Mouse (Mus musculus) hindbrain, embryonic 14.5 days (tissue): Measurements from ENCODE around the gene Hk2. TPM values are rescaled to one million over a fixed set of nuclear protein-coding genes. Genes with fewer than 3 reads are reported as not detected.
A peak's percentile ranks its signal among the peaks of the same experiment; 100 is the strongest.
"Not testable (repeated sequence)": the region's sequence is repeated elsewhere in the genome, so short reads cannot be mapped to it uniquely, and the experiment has no call there.

Source experiments
- ATAC-seq: fragments of 200-750 bp; cut with Nextera tagmentation; 2 replicates; pipeline ENCODE4 v1.8.0; 2017; ENCODE audit warnings: moderate number of reproducible peaks, mild to moderate bottlenecking, moderate TSS enrichment, moderate library complexity; ENCODE audit not compliant: low FRiP score
- DNase-seq: peaks from one replicate; pipeline ENCODE4 v3.0.0-alpha.2; 2015; ENCODE audit warnings: low spot score
- H3K27ac ChIP-seq: fragments of 300-500 bp; sonication (generic); 2 replicates; pipeline ENCODE4 v1.5.1; 2014; ENCODE audit warnings: mild to moderate bottlenecking, moderate library complexity
- H3K27me3 ChIP-seq: fragments of 300-500 bp; sonication (generic); 2 replicates; pipeline ENCODE4 v1.6.1; 2014; ENCODE audit warnings: mild to moderate bottlenecking, low read length, mixed read lengths; ENCODE audit not compliant: control insufficient read depth, insufficient read depth
- H3K36me3 ChIP-seq: fragments of 300-500 bp; sonication (generic); replicated peaks from 2 replicates; pipeline ENCODE4 v1.6.1; 2014; ENCODE audit not compliant: control insufficient read depth, insufficient read depth
- H3K4me1 ChIP-seq: fragments of 300-500 bp; sonication (generic); replicated peaks from 2 replicates; pipeline ENCODE4 v1.6.1; 2014; ENCODE audit warnings: antibody characterized with exemption, low read length, mixed read lengths; ENCODE audit not compliant: control insufficient read depth, insufficient read depth
- H3K4me2 ChIP-seq: fragments of 300-500 bp; sonication (generic); replicated peaks from 2 replicates; pipeline ENCODE4 v1.6.1; 2014; ENCODE audit warnings: mild to moderate bottlenecking, moderate library complexity
- H3K4me3 ChIP-seq: fragments of 300-500 bp; sonication (generic); replicated peaks from 2 replicates; pipeline ENCODE4 v1.5.1; 2014; ENCODE audit warnings: mild to moderate bottlenecking, low read length
- H3K9ac ChIP-seq: fragments of 300-500 bp; sonication (generic); 2 replicates; pipeline ENCODE4 v1.6.1; 2014
- H3K9me3 ChIP-seq: fragments of 300-500 bp; sonication (generic); 2 replicates; pipeline ENCODE4 v1.6.1; 2016; ENCODE audit warnings: low read length; ENCODE audit not compliant: control insufficient read depth
- WGBS: fragments of 180-500 bp; shearing (Covaris S2); extraction: QIAGEN DNeasy Blood & Tissue Kit; methylation state at CpG from one replicate; pipeline ENCODE4 v1.1.7; 2014; 5-methylcytosine and 5-hydroxymethylcytosine counted together
- polyA plus RNA-seq: library from polyadenylated mRNA; unstranded; fragments of >200 nt; fragmentation: Nextera tagmentation; extraction: Ambion mirVana; gene quantifications from 2 replicates; pipeline ENCODE4 v1.2.1, GENCODE M21; 2014

Gene Hk2
- polyA plus RNA-seq, 1 experiment from 2014 or later = 2.4 TPM

GRCm38 (mm10) chr6:82694668-82695067 is 79.6 kb downstream of the Hk2 start:
- Histone ChIP-seq H3K36me3 (no peaks in the 10 kb centered on the region), H3K27ac (no peak overlapping the region), H3K4me3 (no peak overlapping the region), H3K4me1 (no peaks in the 10 kb centered on the region), H3K27me3 (no peaks in the 10 kb centered on the region), H3K9ac (no peak overlapping the region), H3K9me3 (no peaks in the 10 kb centered on the region), H3K4me2 (no peak overlapping the region)
- DNase-seq = no peak
- 45% methylated on average over 13 of the region's 13 CpGs for WGBS
- ATAC-seq = peak; percentile 48; the same call in 1 of the 2 replicates

GRCm38 (mm10) chr6:82689474-82689873 is 84.8 kb downstream of the Hk2 start:
- WGBS = 92% methylated on average over 4 of the region's 4 CpGs
- Histone ChIP-seq H3K27ac (no peak overlapping the region), H3K4me1 (no peaks in the 10 kb centered on the region), H3K36me3 (no peaks in the 10 kb centered on the region), H3K4me3 (no peak overlapping the region), H3K27me3 (no peaks in the 10 kb centered on the region), H3K9ac (no peak overlapping the region), H3K4me2 (no peak overlapping the region), H3K9me3 (no peaks in the 10 kb centered on the region)
- ATAC-seq (no peak), DNase-seq (no peak)

GRCm38 (mm10) chr6:82688586-82688985 is 85.7 kb downstream of the Hk2 start:
- H3K4me1 ChIP-seq, H3K36me3 ChIP-seq, DNase-seq, H3K4me3 ChIP-seq, H3K27me3 ChIP-seq, H3K9ac ChIP-seq, H3K9me3 ChIP-seq, ATAC-seq, H3K27ac ChIP-seq, H3K4me2 ChIP-seq: not testable (repeated sequence)
- WGBS = 32% methylated on average over 5 of the region's 5 CpGs

- Histone ChIP-seq H3K36me3 (no peaks in the 10 kb centered on the region), H3K4me2 (no peak overlapping the region), H3K27ac (no peak overlapping the region), H3K9ac (no peak overlapping the region), H3K4me3 (no peak overlapping the region), H3K27me3 (no peaks in the 10 kb centered on the region), H3K9me3 (no peaks in the 10 kb centered on the region), H3K4me1 (no peaks in the 10 kb centered on the region)
- ATAC-seq (no peak), DNase-seq (no peak)
Measured at GRCm38 (mm10) chr6:82684136-82684535, 90.1 kb downstream of the Hk2 start.

GRCm38 (mm10) chr6:82679286-82679685 is 95.0 kb downstream of the Hk2 start:
- H3K27me3 ChIP-seq, H3K4me3 ChIP-seq, H3K27ac ChIP-seq, H3K9ac ChIP-seq, H3K36me3 ChIP-seq, H3K4me2 ChIP-seq, H3K9me3 ChIP-seq, ATAC-seq, H3K4me1 ChIP-seq: not testable (repeated sequence)
- 82% methylated on average over 2 of the region's 2 CpGs for WGBS
- peak; percentile 19 for DNase-seq

GRCm38 (mm10) chr6:82677629-82678028 is 96.6 kb downstream of the Hk2 start:
- WGBS = 81% methylated on average over 3 of the region's 3 CpGs
- H3K27ac ChIP-seq, H3K9ac ChIP-seq, H3K4me1 ChIP-seq, H3K27me3 ChIP-seq, H3K9me3 ChIP-seq, H3K4me2 ChIP-seq, ATAC-seq, H3K4me3 ChIP-seq, H3K36me3 ChIP-seq: not testable (repeated sequence)
- peak; percentile 37 for DNase-seq

Other genes starting within 250 kb of the Hk2 start
- gene Pole4, start 69.1 kb downstream of the Hk2 start, polyA plus RNA-seq = 145 and 157 TPM in 2 replicates
- gene Sema4f, start 165.3 kb upstream of the Hk2 start, polyA plus RNA-seq = 14.0 and 14.4 TPM in 2 replicates
- 0.16 TPM in 1 of 2 replicates, not detected in the other for gene M1ap, start 172.4 kb upstream of the Hk2 start, polyA plus RNA-seq